Mouse (Mus musculus) heart, postnatal 0 days (tissue): ENCODE measurements around the gene Lama5.

ENCODE experiments used
- CTCF ChIP-seq: IDR thresholded peaks from 2 replicates; pipeline ENCODE4 v1.5.1; 2016; ENCODE audit warnings: antibody characterized with exemption, control low read depth, low read depth
- EP300 ChIP-seq: IDR thresholded peaks from 2 replicates; pipeline ENCODE4 v1.6.1; 2016; ENCODE audit warnings: antibody characterized with exemption, low read depth

DNA sequence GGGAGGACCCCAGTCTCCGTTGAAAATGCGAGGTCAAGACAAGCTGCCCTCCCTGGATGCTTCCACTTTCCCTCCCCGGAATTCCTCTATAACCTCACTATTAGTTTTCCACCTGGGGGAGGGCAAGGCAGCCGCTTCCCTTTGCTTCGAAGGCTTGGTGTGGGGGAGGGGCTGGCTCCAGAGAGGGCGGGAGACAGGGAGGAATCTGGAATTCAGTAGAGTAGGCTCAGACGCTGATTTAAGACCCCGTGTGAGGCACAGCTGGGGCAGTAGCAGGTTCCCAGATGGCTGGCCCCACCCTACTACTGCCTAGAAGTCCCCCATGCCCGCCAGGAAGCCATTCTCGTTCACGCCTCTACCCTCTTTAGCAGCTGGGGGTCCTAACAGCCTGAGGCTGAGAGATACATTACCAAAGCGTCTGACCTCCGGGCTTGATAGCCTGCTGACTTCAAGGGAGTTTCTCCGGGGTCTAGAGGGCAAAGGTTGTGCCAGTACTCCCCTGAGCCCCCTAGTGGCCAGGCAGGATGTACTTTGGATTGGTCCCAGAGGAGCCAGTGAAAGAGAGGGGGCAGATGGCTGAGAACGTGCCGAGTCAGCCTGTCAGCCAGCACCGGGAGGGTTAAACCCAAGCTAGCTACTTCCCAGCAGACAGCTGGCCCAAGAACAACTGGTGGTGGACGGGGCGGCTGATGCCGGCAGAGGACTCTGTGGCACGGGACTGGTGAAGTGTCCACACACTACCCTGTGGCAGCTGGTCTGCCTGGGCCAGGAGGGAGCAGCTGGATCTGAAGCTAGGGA, 1.8 kb upstream of the Lama5 start:
- TF ChIP-seq EP300 (no peak), CTCF (peak; percentile 67)
